In the genomic region with DNA sequence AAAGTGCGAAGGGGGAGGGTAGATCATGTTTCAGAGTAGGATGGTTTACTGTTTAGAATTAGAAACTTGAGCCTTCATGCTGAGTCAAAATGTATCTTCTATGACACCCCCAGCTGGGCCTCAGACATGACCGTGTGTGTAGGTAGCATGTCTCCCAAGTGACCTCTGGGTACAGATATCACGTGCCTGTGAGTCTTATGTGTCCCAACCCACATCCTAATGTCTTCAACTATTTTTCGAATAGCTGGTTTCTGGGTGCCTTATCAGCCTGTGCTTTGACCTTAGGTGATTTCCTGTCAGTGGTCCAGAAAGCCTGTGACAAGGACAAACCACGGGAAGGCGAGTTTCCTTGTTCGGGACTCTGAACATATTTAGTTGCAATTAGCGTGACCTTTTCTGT, we compare ENCODE assay signal across 1 mouse cellular context.
TF ChIP-seq lines count a peak whose summit lies in the region.

No protein-coding gene starts in this region.

TF ChIP-seq in CH12.LX, 34 proteins besides CTCF, POLR2A, EP300 and RAD21:
- TF ChIP-seq CHD2 (IDR thresholded peaks at IDR 0.05; ENCODE audit: low read length) = no peak
- no peak for TF ChIP-seq GABPA (IDR thresholded peaks at IDR 0.05; ENCODE audit: insufficient replicate concordance, low read depth, low read length)
- no peak for TF ChIP-seq SMC3 (IDR thresholded peaks at IDR 0.05; ENCODE audit: low read depth, low read length)
- TF ChIP-seq MAZ (IDR thresholded peaks at IDR 0.05; ENCODE audit: low read depth, low read length) = 0 out of 2 replicates have a peak, but pooled peaks have one; percentile 55
- no peak for TF ChIP-seq ELF1 (IDR thresholded peaks at IDR 0.05; ENCODE audit: low read depth, low read length)
- TF ChIP-seq NELFE (IDR thresholded peaks at IDR 0.05; ENCODE audit: low read depth, low read length) = no peak
- TF ChIP-seq MAX (IDR thresholded peaks at IDR 0.05; ENCODE audit: low read length) = no peak
- TF ChIP-seq MXI1 (IDR thresholded peaks at IDR 0.05; ENCODE audit: low read depth, low read length) = no peak
- peak; percentile 49; the same call in 1 of the 2 replicates for TF ChIP-seq MYC (IDR thresholded peaks at IDR 0.05; ENCODE audit: low read depth, low read length)
- no peak for TF ChIP-seq POLR2AphosphoS2 (IDR thresholded peaks at IDR 0.05; ENCODE audit: low read depth, low read length)
- peak; percentile 38 for TF ChIP-seq USF1 (IDR thresholded peaks at IDR 0.05; ENCODE audit: low read depth, low read length)
- TF ChIP-seq ZC3H11A (IDR thresholded peaks at IDR 0.05; ENCODE audit: low read depth, low read length) = no peak
- TF ChIP-seq ZKSCAN1 (IDR thresholded peaks at IDR 0.05; ENCODE audit: borderline replicate concordance, low read depth, low read length) = no peak
- no peak for TF ChIP-seq USF2 (conservative IDR thresholded peaks at IDR 0.05; ENCODE audit: low read depth, low read length)
- TF ChIP-seq E2F4 (IDR thresholded peaks at IDR 0.05; ENCODE audit: insufficient replicate concordance, low read depth, low read length) = no peak
- peak; percentile 88 for TF ChIP-seq IRF4 (IDR thresholded peaks at IDR 0.05; ENCODE audit: low read depth, low read length)
- TF ChIP-seq PAX5 (IDR thresholded peaks at IDR 0.05; ENCODE audit: low read length) = no peak
- TF ChIP-seq ETS1 (conservative IDR thresholded peaks at IDR 0.05; ENCODE audit: low read depth, low read length) = peak; percentile 84
- TF ChIP-seq KAT2A (IDR thresholded peaks at IDR 0.05; ENCODE audit: insufficient replicate concordance, low read length) = no peak
- 0 out of 2 replicates have a peak, but pooled peaks have one; percentile 56 for TF ChIP-seq TCF12 (IDR thresholded peaks at IDR 0.05; ENCODE audit: low read depth, low read length)
- TF ChIP-seq MAFK (IDR thresholded peaks at IDR 0.05; ENCODE audit: insufficient replicate concordance, low read length) = peak; percentile 40; the same call in 1 of the 2 replicates
- peak; percentile 40 for TF ChIP-seq ZNF384 (IDR thresholded peaks at IDR 0.05; ENCODE audit: low read depth, low read length)
- TF ChIP-seq RCOR1 (conservative IDR thresholded peaks at IDR 0.05; ENCODE audit: low read depth, low read length) = peak; percentile 84; the same call in 1 of the 2 replicates
- TF ChIP-seq BHLHE40 (IDR thresholded peaks at IDR 0.05; ENCODE audit: low read depth, low read length) = peak; percentile 98
- peak; percentile 53; the same call in 1 of the 2 replicates for TF ChIP-seq JUN (IDR thresholded peaks at IDR 0.05; ENCODE audit: insufficient read depth, low read depth, low read length)
- TF ChIP-seq ZMIZ1 (IDR thresholded peaks at IDR 0.05; ENCODE audit: low read depth, low read length) = no peak
- TF ChIP-seq NRF1 (IDR thresholded peaks at IDR 0.05; ENCODE audit: low read depth, low read length) = no peak
- peak; percentile 78; the same call in 1 of the 2 replicates for TF ChIP-seq MEF2A (IDR thresholded peaks at IDR 0.05; ENCODE audit: borderline replicate concordance, low read depth, low read length)
- TF ChIP-seq TBP (conservative IDR thresholded peaks at IDR 0.05; ENCODE audit: low read depth, low read length) = no peak
- no peak for TF ChIP-seq UBTF (IDR thresholded peaks at IDR 0.05; ENCODE audit: low read depth, low read length)
- TF ChIP-seq SIN3A (IDR thresholded peaks at IDR 0.05; ENCODE audit: low read length) = no peak; the same call in 1 of the 2 replicates
- no peak for TF ChIP-seq HCFC1 (IDR thresholded peaks at IDR 0.05; ENCODE audit: low read depth, low read length)
- TF ChIP-seq JUND (conservative IDR thresholded peaks at IDR 0.05; ENCODE audit: low read depth, low read length) = peak; percentile 78
- TF ChIP-seq CHD1 (IDR thresholded peaks at IDR 0.05; ENCODE audit: low read depth, low read length) = no peak
